Mouse (Mus musculus): ENCODE data around the gene Ulk4. TPM values are rescaled to one million over a fixed set of nuclear protein-coding genes. Genes with fewer than 3 reads are reported as not detected.

Ulk4 gene
- 1 to 10 TPM; 9.5 to 9.9 TPM for total RNA-seq (2021)
- long read RNA-seq, experiment 1, full-length matches to known transcripts: 2 of 10 reads
- long read RNA-seq, experiment 1, partial matches to known transcripts: 3 of 10 reads
- long read RNA-seq, experiment 1, other reads (novel, unspliced or antisense): 5 of 10 reads
- long read RNA-seq, experiment 2, partial matches to known transcripts: 0 of 8 reads
- long read RNA-seq, experiment 2, other reads (novel, unspliced or antisense): 8 of 8 reads

DNA sequence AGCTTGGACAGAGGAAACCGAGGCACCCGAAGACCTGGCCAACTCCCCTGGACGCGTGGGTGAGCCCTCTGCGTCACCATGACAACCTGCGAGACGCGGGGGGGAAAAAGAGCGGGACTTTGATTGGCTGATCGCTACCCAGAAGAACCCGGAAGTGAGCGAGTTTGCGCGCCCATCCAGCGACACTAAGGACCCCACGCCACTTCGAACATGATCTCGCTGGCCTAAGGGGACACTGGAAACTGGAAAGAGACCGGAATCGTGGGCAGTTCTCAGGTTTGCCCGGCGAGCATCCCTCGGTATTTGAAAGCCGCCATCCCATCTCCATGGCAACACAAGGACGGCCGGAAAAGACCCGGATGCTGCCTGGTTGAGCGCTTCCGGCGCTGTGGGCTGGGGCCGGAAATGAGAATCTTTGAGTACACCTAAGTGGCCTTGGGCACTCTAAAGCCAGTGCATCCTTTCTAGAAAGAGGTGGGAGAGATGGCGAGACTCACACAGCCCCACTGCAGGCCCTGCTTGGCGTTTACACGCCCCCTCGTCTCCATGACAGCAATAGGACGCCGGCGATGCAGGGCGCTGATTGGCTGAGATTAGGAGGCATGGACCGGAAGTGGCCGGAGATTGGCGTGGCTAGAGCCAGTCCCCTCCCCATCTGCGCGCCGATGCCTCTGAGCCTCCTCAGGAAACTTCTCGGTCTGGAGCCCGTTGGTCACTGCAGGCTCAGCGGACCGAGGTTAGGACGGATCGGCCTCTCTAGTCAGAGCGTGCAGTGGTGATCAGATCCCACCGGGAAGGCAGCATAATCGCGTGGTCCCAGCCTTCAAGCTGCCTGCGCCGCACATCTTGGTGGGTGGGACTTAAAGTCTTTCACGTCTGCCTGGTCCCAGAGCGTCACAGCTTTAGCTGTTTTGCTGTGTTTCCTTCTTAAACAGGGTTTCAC, at the start of gene Ulk4:
Gene Ulk4 (minus strand): TSS at position 80 of the 943 bp plus-strand sequence.
- TF ChIP-seq CTCF (conservative IDR thresholded peaks at IDR 0.05): no peak
- Histone ChIP-seq H3K27ac (peak within 1 kb of the TSS; percentile 93), H3K4me3 (peak within 1 kb of the TSS; percentile 93)
- peak; percentile 89 to 92 for DNase-seq (ENCODE audit: low spot score in 2 of 2)

DNA sequence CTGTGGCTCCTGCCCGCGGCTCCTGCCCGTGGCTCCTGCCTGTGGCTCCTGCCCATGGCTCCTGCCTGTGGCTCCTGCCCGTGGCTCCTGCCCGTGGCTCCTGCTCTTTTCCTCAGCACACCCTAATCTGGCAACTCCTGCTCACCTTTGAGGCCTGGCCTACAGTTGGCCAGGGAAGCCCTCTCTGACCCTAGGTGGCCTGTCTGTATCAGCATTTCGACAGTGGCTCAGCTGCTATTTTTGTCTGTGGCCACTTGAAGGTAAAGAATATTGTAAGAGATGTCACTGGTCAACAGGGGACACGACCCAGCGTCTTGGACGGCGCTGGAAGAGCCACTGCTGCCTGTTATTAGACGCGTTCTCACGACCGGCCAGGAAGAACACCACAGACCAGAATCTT, 45.0 kb upstream of the Ulk4 start:
- DNase-seq (ENCODE audit: low spot score in 2 of 2): no peak
- no peak overlapping the region for H3K27ac ChIP-seq
- TF ChIP-seq CTCF (conservative IDR thresholded peaks at IDR 0.05): no peak
- H3K4me3 ChIP-seq: no peak overlapping the region

DNA sequence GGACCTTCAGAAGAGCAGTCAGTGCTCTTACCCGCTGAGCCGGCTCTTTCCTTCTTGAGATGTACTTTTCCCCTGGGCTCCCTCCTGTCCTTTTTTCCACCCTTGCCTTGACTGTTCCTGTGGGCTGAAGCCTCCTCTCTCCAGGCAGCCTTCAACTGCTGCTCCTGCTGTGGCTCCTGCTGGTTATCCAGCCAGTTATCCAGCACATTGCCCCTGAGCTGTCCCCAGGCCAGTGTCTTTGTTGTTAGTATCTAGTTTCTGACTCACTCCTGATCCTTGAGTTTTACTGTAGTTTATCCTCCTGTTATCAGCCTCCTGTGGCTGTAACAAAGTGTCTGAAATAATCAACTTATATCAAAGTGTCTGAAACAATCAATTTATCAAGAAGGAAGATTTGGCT, 44.1 kb upstream of the Ulk4 start:
- no peak for DNase-seq (ENCODE audit: low spot score in 2 of 2)
- no peak overlapping the region for H3K27ac ChIP-seq
- TF ChIP-seq CTCF (conservative IDR thresholded peaks at IDR 0.05): no peak
- H3K4me3 ChIP-seq: no peak overlapping the region

DNA sequence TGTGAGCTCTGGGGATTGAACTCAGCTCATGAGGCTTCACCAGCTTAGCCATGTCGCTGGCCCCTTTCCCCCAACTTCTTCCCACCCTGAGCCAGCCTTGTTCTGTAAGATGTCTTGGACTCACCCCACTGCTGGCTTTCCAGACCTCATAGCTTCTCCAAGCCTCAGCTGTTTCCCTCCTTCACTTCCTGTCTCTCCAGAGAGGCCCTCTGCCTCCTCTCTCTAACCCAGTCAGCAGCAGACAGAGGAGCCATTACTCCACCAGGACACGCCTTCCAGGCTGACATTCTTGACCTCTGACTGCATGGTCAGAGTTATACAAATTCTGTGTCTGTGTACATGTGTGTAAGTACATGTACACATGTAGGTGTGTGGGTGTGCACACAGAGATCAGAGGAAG, 43.4 kb upstream of the Ulk4 start:
- H3K4me3 ChIP-seq: no peak overlapping the region
- TF ChIP-seq CTCF (conservative IDR thresholded peaks at IDR 0.05): no peak
- H3K27ac ChIP-seq: no peak overlapping the region
- DNase-seq (ENCODE audit: low spot score in 2 of 2): no peak

DNA sequence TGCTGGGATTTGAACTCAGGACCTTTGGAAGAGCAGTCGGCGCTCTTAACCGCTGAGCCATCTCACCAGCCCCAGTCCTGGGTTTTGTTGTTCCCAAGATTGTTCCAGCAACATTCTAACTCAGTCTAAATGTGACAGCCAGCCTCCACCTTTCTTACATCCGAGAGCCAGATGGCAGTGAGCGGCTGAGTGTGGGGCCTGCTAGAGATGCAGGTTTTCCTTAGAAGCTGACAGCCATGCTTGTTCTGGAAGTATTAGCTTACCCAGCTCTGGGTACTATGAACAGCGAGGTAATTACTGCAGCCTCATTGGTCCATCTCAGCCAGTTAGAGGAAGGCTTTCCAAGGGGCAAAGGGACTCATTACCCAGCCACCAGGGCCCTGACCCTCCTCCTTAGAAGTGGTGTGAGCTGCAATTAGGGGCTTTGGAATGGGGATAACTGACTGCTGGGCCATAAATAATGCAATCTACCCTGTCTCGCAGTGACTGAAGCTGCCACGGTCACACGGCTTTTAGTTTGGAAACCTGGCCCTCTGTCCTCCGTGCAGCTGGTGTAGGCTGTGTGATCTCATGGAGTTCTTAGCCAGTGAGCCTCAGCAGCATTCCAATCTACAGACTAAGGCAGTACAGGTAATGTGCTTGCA, 42.4 kb upstream of the Ulk4 start:
- Histone ChIP-seq H3K27ac (peak overlapping the region; percentile 70), H3K4me3 (no peak overlapping the region)
- DNase-seq (ENCODE audit: low spot score in 2 of 2): peak; percentile 37 to 70
- no peak for TF ChIP-seq CTCF (conservative IDR thresholded peaks at IDR 0.05)

DNA sequence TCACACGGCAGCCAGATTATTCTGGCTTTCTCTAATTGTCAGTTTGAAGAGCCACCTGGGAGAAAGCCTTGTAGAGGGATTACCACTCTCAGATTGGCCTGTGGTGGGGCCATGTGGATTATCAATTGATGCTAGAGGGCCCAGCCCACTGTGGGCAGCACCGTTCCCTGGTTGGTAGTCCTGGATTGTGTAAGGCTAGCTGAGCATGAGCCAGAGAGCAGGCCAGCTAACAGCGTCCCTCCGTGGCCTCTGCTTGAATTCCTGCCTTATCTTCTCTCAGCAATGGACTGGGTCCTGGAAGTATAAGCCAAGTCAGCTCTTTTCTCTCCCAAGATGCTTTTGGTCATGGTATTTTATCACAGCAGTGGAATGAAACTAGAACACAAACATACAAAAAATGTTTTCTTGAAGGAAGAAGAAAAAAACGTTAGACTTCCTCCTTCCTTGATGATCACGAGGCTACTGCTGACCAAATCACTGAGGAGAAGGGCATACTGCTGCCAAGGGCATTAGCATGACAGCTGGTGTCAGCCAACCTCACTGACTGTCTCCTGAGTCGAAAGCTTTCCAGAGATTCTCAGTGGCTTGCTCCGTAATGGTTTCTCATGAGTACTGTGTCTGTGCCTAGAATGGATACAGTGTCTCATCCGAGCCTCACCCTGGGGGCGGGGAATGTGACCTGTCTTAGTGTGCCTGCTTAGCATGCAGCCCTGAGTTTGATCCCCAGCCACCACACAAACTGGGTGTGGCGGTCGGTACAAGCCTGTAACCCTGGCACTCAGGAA, 39.8 kb upstream of the Ulk4 start:
- DNase-seq (ENCODE audit: low spot score in 2 of 2): no peak
- Histone ChIP-seq H3K27ac (peak overlapping the region; percentile 85), H3K4me3 (no peak overlapping the region)
- TF ChIP-seq CTCF (conservative IDR thresholded peaks at IDR 0.05): no peak

DNA sequence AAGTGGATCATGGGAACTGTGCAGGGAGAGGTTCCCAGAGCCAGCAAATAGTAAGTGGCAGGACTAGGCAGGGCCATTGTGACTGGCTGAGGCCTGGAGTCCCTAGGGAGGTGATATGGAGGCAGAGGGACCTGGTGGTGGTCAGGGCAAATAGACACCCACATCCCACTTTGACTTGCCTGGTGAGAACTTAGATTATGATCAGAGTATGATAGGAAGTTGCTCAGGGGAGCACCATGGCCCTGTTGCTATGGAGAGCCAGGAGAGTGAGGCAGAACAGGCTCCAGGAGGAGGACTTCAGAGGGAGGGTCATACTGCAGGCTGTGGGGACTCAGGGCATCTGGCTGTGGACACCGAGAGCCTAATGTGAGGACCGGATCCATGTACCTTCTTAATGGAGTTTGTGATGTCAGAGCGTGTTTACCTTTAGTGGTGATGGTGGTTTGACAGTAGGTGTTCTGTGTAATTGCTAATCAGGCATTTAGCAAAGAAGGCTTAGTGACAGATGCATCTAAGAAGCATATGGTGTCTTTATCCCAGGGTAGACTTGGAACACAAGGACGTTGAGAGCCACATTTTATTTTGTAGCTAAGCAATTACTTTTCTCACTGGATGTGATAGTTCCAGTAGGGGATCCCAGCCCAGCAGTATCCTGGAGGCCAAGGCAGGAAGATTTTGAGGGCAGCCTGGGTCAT, 39.1 kb upstream of the Ulk4 start:
- H3K4me3 ChIP-seq: no peak overlapping the region
- H3K27ac ChIP-seq: peak overlapping the region; percentile 85
- no peak for DNase-seq (ENCODE audit: low spot score in 2 of 2)
- TF ChIP-seq CTCF (conservative IDR thresholded peaks at IDR 0.05): no peak

DNA sequence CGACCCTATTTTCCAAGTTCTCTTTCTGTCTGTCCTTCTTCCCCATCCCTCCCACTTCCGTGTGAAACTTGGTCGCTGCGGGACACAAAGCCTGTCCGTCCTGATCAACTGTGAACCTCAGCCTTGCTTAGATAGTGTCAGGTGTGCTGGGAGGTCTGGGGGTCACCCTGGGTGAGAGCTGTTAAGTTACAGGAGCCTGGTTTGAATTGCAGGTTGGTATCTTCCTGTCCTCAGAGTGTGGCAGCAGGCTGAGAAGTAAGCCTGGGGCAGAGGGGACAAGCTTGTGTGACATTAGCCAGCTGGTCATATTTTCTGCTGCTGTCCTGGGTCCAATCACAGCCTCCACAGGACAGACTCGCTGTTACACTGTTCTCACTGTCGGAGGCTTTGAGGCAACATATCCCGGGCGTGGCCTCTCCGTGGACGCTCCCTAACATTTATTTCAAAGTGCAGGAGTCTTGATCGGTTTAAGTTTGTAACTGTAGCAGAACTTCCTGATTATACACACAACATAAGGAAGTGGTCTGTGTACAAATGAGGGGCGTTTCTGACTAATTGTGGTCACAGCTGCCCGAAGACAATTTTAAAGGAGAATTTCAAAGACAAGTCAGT, 37.6 kb upstream of the Ulk4 start:
- peak overlapping the region; percentile 89 for H3K27ac ChIP-seq
- no peak for DNase-seq (ENCODE audit: low spot score in 2 of 2)
- TF ChIP-seq CTCF (conservative IDR thresholded peaks at IDR 0.05): no peak
- peak overlapping the region; percentile 26 for H3K4me3 ChIP-seq

DNA sequence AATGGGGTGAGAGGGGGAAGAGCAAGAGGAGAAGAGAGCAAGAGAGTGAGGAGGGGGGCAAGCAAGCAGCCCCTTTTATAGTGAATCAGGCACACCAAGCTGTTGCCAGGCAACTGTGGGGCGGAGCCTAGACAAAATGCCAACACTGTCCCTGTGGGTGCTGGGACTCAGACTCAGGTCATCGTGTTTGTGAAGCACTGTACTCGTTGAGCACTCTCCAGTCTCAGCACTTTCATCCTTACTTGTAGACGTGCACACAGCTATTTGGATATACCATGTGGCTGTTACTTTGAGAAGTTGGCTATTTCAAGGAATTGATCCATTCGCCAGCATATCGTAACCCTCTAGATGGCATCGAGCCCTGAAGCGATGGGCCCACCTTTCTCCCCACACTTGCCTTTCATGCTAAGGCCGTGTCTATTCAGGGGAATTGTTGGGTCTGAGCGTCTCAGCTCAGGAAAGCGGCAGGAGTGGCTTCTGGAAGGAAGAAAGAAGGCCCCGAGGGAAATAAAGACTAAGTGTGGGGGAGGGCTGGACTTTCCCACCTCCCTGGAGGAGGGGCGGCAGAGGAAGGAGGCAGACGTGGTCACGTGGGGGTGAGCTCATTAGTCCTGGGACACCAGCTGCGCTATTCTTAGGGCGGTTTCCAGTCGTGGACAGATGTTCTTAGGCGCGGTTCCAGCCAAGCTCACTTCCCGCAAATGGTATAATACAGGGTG, 36.8 kb upstream of the Ulk4 start:
- Histone ChIP-seq H3K27ac (peak overlapping the region; percentile 89), H3K4me3 (peak overlapping the region; percentile 26)
- DNase-seq (ENCODE audit: low spot score in 2 of 2): peak in 1 of 2 experiments; percentile 49
- TF ChIP-seq CTCF (conservative IDR thresholded peaks at IDR 0.05): no peak

DNA sequence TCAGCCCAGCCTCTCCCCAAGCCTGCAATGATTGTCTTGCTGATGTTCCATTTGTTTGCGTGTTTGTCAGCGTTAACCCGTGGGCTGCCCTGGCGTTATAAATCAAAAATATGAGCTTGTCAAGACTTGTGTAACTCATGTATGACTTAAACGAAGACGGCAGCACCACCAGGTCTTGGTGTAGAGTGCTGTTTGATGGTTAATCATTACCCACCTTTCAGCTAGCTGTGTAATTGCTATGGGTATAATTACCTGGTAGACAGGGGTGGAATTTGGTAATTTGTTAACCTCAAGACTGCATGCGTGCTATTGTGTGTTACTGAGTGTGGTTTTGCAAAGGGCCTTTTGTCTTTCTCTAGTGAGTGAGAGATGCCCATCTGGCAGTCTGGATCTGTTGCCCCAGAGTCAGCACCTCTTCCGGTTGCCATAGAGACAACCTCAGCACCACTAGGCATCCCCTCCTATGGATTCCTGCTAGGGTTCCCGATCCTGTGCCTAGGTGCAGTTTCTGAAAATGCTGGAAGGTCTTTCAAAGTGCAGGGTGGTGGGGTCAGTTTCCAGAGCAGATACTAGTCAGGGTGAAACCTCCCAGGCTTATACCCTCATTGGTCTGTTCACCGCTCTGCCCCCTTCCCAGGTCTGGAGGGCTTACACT, 35.4 kb upstream of the Ulk4 start:
- Histone ChIP-seq H3K4me3 (no peak overlapping the region), H3K27ac (peak overlapping the region; percentile 36)
- TF ChIP-seq CTCF (conservative IDR thresholded peaks at IDR 0.05): no peak
- no peak for DNase-seq (ENCODE audit: low spot score in 2 of 2)

DNA sequence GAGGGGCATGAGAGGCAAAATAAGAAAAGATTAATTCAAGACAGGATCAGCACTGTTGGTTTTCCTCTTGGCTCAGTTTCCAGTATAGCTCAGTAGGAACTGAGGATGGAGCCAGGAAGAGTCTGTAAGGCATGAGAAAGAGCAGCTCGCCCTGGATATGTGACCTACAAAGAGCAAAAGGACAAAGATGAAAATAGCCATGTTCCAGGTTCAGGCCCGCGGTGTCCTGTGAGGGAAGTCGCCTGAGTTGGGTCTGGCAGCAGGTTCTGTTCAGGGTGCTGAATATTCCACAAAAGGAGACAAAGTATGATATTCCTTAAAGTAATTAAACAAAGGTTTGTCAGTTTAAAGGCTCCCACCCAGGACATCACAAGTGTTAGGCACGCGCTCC, 34.8 kb upstream of the Ulk4 start:
- no peak for DNase-seq (ENCODE audit: low spot score in 2 of 2)
- H3K27ac ChIP-seq: peak overlapping the region; percentile 36
- H3K4me3 ChIP-seq: no peak overlapping the region
- no peak for TF ChIP-seq CTCF (conservative IDR thresholded peaks at IDR 0.05)

Measured in layer of hippocampus, adult 2 months (tissue).